Mouse (Mus musculus) heart, postnatal 0 days (tissue): Measurements from ENCODE around the gene Cops4.

Source experiments
- CTCF ChIP-seq: IDR thresholded peaks from 2 replicates; pipeline ENCODE4 v1.5.1; 2016; ENCODE audit warnings: antibody characterized with exemption, control low read depth, low read depth
- EP300 ChIP-seq: IDR thresholded peaks from 2 replicates; pipeline ENCODE4 v1.6.1; 2016; ENCODE audit warnings: antibody characterized with exemption, low read depth

DNA sequence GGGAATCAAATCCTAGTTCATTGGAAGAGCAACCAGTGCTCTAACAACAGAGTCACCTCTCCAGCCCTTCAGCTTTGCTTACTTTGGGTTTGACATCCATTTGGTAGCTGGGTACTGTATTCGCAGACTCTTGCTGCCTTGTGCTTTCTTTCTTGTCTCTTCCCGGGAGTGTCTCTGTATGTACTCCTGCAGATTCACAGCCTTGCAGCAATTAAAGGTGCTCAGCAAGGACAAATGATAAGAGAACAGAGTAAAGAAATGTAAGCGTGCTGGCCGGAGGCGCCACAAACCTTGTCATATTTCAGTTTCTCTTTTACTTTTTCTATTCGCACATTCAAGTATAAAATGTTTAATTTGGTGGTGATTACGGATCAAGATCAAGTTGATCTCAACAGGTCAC, 69.0 kb downstream of the Cops4 start:
- TF ChIP-seq CTCF (no peak), EP300 (no peak)
